Mouse (Mus musculus) hindbrain, embryonic 11.5 days (tissue): ENCODE results near the gene Gm49388. TPM values are rescaled to one million over a fixed set of nuclear protein-coding genes. Genes with fewer than 3 reads are reported as not detected.

Experiments
- ATAC-seq: fragments of 200-750 bp; cut with Nextera tagmentation; 2 replicates; pipeline ENCODE4 v1.8.0; 2017; ENCODE audit warnings: mild to moderate bottlenecking, moderate TSS enrichment, moderate library complexity; ENCODE audit not compliant: low FRiP score
- DNase-seq: peaks from one replicate; pipeline ENCODE4 v3.0.0-alpha.2; 2015; ENCODE audit warnings: low spot score
- H3K27ac ChIP-seq: fragments of 300-500 bp; sonication (generic); 2 replicates; pipeline ENCODE4 v1.5.1; 2014; ENCODE audit warnings: mild to moderate bottlenecking, low read depth, low read length
- H3K27me3 ChIP-seq: fragments of 300-500 bp; sonication (generic); 2 replicates; pipeline ENCODE4 v1.6.1; 2014; ENCODE audit warnings: mild to moderate bottlenecking, low read length, moderate library complexity, mixed read lengths; ENCODE audit not compliant: control insufficient read depth, insufficient read depth
- H3K36me3 ChIP-seq: fragments of 300-500 bp; sonication (generic); 2 replicates; pipeline ENCODE4 v1.6.1; 2014; ENCODE audit warnings: mild to moderate bottlenecking, low read length, moderate library complexity, mixed read lengths; ENCODE audit not compliant: control insufficient read depth, insufficient read depth
- H3K4me1 ChIP-seq: fragments of 300-500 bp; sonication (generic); replicated peaks from 2 replicates; pipeline ENCODE4 v1.6.1; 2014; ENCODE audit warnings: low read length, mixed read lengths; ENCODE audit not compliant: control insufficient read depth, insufficient read depth
- H3K4me2 ChIP-seq: fragments of 300-500 bp; sonication (generic); replicated peaks from 2 replicates; pipeline ENCODE4 v1.6.1; 2014; ENCODE audit warnings: mild to moderate bottlenecking, low read depth, low read length
- H3K4me3 ChIP-seq: fragments of 300-500 bp; sonication (generic); 2 replicates; pipeline ENCODE4 v1.5.1; 2014; ENCODE audit warnings: low read depth, low read length
- H3K9ac ChIP-seq: fragments of 300-500 bp; sonication (generic); 2 replicates; pipeline ENCODE4 v1.6.1; 2014; ENCODE audit warnings: low read depth, low read length
- H3K9me3 ChIP-seq: fragments of 300-500 bp; sonication (generic); 2 replicates; pipeline ENCODE4 v1.6.1; 2016; ENCODE audit warnings: low read length; ENCODE audit not compliant: control insufficient read depth
- WGBS: fragments of 180-500 bp; shearing (Covaris S2); extraction: QIAGEN DNeasy Blood & Tissue Kit; methylation state at CpG from one replicate; pipeline ENCODE4 v1.1.7; 2014; 5-methylcytosine and 5-hydroxymethylcytosine counted together
- polyA plus RNA-seq: library from polyadenylated mRNA; unstranded; fragments of >200 nt; fragmentation: Nextera tagmentation; extraction: Ambion mirVana; gene quantifications from 2 replicates; pipeline ENCODE4 v1.2.1, GENCODE M21; 2014

Gene Gm49388
- polyA plus RNA-seq, 1 experiment from 2014 or later = not detected

DNA sequence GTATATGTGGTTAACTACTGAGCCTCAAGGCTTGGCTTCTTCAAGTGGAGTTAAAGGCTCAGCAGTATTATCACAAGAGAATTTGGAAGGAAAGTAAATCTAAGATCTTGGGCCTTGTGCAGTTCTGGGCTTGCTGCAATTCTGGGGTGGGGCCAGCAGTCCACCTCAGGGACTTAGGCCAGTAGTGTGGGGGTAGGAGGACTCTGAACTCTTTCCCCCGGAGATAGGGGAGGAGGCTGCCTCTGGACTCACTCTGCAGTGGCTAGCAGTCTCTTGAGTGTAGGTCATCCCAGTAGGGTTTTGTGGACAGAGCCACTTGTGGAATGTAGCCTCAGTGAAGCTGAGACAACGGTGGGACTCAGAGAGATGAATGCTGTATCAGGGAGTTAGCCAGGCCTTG is 19.7 kb upstream of the Gm49388 start:
- peaks cover 14% of the 10 kb centered on the region for H3K36me3 ChIP-seq
- ATAC-seq = no peak
- H3K4me2 ChIP-seq = no peak overlapping the region

DNA sequence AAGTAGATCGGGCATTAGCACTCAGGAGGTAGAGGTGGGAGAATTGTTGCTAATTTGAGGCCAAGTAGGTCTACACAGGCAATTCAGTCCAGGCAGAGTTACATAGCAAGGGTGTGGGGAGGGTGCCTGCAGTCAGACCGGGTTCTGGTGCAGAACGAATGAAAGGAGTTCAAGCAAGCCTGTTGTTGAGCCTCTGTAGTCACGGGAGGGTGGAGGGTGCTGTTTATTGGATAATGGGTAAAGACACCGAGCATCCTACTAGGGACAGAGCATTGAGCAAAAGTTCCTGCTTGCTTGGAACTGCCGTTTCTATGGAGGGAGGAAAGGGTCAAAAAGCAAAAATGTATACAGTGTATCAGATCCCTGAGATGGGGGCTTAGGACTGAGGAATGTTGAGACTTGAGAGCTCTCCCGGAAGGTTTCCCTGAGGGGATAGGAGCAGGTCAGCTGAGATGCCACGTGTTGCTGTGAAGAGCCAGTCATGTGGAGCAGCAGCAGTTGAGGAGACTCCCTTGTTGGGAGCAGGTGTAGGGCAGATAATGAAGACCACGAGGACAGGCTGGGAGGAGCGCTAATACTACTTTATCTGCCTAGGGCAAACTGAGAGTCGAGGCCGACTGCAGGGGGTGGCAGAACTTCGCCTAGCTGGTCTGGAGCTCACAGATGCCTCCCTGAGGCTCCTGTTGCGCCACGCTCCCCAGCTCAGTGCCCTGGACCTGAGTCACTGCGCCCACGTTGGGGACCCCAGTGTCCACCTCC is 18.4 kb upstream of the Gm49388 start:
- no peak overlapping the region for H3K4me3 ChIP-seq
- WGBS = 85% methylated on average over 17 of the region's 17 CpGs
- no peaks in the 10 kb centered on the region for H3K9me3 ChIP-seq
- H3K27ac ChIP-seq = no peak overlapping the region
- DNase-seq (no peak), ATAC-seq (no peak)
- no peaks in the 10 kb centered on the region for H3K27me3 ChIP-seq
- no peak overlapping the region for H3K4me2 ChIP-seq
- H3K9ac ChIP-seq = no peak overlapping the region
- peaks cover 14% of the 10 kb centered on the region for H3K36me3 ChIP-seq
- peaks cover 6% of the 10 kb centered on the region; the same call in 1 of the 2 replicates for H3K4me1 ChIP-seq

More for the DNA sequence above, 19.7 kb upstream of the Gm49388 start:
- Histone ChIP-seq H3K27ac (no peak overlapping the region), H3K9me3 (no peaks in the 10 kb centered on the region), H3K4me3 (no peak overlapping the region), H3K27me3 (no peaks in the 10 kb centered on the region), H3K4me1 (peaks cover 6% of the 10 kb centered on the region; the same call in 1 of the 2 replicates), H3K9ac (no peak overlapping the region)
- WGBS = 84% methylated on average over 2 of the region's 2 CpGs
- DNase-seq = no peak

DNA sequence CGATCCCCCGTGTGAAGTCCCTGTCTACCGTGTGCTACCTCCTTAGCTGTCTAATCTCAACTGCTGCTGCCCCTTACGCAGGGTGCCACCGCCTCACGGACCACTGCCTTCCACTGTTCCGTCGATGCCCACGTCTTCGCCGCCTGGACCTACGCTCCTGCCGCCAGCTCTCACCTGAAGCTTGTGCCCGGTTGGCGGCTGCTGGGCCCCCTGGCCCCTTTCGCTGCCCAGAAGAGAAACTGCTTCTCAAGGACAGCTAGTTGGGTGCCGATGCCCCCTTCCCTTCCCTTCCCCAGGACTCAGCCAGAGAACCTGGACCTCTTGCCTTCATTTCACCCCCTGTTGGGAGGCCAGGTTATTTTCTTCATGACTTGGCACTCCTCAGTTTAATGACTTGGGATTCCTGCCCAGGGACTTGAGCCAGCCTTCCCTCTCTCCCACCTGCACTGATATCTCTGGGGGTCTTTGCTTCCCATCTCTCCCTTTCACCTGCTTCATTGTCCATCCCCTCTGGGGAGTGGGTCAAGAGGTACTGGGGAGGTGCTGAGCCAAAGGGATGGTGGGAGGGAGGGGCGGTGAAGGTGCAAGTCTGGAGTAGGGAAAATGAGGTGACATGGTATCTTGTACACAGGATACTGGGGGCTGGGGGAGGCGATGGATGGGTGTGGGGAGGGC is 17.6 kb upstream of the Gm49388 start:
- DNase-seq (no peak), ATAC-seq (no peak)
- Histone ChIP-seq H3K4me3 (no peak overlapping the region), H3K4me2 (no peak overlapping the region), H3K27me3 (no peaks in the 10 kb centered on the region), H3K27ac (no peak overlapping the region), H3K4me1 (peaks cover 6% of the 10 kb centered on the region; the same call in 1 of the 2 replicates), H3K36me3 (peaks cover 14% of the 10 kb centered on the region), H3K9me3 (no peaks in the 10 kb centered on the region), H3K9ac (no peak overlapping the region)
- 93% methylated on average over 19 of the region's 19 CpGs for WGBS

DNA sequence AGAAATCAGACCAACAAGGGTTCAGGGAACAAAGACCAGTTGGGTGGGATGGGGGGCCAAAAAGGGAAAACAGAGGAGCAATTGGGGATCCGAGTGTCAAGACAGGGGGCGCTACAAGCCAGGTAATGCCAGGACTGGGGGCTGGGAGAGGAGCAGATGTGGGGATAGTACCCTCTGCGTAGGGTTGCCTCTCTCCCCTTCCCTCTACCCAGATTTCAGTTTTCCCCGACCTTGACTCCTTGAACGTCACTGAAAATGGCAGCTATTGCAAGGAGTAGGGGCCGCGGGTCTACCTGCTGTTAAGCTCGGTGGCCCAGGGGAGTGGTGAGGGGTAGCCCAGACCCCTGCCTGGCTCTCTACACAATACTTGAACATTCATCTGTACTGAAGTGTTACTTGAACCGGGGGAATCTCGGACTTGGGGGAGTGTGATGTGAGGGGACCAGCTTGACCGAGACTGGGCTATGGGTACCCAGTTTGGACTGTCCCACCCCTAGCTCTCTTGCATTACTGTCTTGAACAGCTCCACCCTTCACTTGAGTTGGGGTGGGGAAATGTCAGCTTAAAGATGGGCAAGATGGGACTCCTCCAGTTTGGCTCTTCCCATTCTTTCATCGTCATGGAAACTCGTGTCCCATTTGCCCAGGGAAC is 16.9 kb upstream of the Gm49388 start:
- H3K27me3 ChIP-seq = no peaks in the 10 kb centered on the region
- peak overlapping the region; percentile 72; the same call in 1 of the 2 replicates for H3K4me2 ChIP-seq
- no peak overlapping the region for H3K27ac ChIP-seq
- no peak for ATAC-seq
- no peaks in the 10 kb centered on the region for H3K9me3 ChIP-seq
- no peak for DNase-seq
- H3K4me1 ChIP-seq = peaks cover 6% of the 10 kb centered on the region; the same call in 1 of the 2 replicates
- no peak overlapping the region for H3K9ac ChIP-seq
- peaks cover 14% of the 10 kb centered on the region for H3K36me3 ChIP-seq
- no peak overlapping the region for H3K4me3 ChIP-seq
- WGBS = 49% methylated on average over 13 of the region's 13 CpGs

DNA sequence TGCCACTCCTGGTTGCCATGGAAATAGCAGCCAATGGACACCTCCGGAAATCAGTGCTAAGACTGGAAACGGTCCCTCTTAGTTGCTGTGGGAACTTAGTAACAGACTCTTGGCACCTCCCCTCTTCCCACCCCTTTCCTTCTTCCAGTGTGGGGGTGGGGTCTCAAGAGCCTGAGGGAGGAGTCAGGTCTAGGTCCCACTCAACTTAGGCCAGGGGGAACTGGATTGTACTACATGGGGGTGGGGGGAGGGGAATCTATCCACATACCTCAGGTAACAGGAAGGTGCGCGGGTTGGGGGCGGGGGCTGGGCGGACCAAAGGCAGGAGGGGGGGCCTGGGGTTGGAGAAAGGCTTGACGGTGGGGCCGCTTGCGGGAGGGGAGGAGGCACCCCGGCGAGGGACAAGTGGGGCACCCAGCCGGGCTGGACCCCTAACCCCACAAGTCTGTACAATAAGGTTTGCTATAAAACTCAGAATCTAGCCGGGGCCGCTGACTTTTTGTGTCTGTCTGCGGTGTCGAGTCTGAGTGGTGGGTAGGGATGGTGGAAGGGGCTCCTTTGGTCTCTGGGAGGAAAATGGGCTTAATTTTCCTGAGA is 16.3 kb upstream of the Gm49388 start:
- peak overlapping the region; percentile 72 for H3K4me2 ChIP-seq
- peak; percentile 90 for DNase-seq
- no peaks in the 10 kb centered on the region for H3K27me3 ChIP-seq
- peak overlapping the region; percentile 49 for H3K27ac ChIP-seq
- peaks cover 10% of the 10 kb centered on the region for H3K36me3 ChIP-seq
- H3K9ac ChIP-seq = peak overlapping the region; percentile 64; the same call in 1 of the 2 replicates
- H3K4me3 ChIP-seq = peak overlapping the region; percentile 42
- WGBS = 2% methylated on average over 16 of the region's 16 CpGs
- peak; percentile 87 for ATAC-seq
- H3K9me3 ChIP-seq = no peaks in the 10 kb centered on the region
- peaks cover 6% of the 10 kb centered on the region; the same call in 1 of the 2 replicates for H3K4me1 ChIP-seq

DNA sequence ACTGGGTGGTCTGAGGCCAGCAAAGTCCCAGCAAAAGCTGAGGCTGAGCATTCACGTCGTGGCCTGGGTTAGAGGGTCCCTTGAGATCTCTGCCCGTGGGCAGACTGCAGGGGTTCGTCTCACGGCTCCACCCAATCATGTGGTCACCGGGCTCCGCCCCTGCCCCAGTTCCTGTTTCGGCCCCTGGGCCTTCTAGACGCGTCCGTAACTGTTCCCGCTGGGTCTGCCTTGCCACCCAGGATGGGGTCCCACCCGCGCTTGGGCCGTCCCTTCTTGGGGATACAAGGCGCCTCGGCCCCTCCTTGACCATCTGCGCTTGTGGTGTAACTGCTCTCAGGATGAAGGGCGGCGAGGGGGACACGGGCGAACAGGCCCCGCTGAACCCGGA is 15.8 kb upstream of the Gm49388 start, which contains the start of gene Orai3:
Orai3 (plus strand) TSS at position 165 of the 388 bp plus-strand sequence.
- Histone ChIP-seq H3K4me2 (peak within 1 kb of the TSS; percentile 72), H3K27ac (peak within 1 kb of the TSS; percentile 49), H3K4me3 (peak within 1 kb of the TSS; percentile 42), H3K4me1 (peaks cover 6% of the 10 kb centered on the region; the same call in 1 of the 2 replicates), H3K27me3 (no peaks in the 10 kb centered on the region), H3K9ac (peak within 1 kb of the TSS; percentile 64), H3K9me3 (no peaks in the 10 kb centered on the region), H3K36me3 (peaks cover 8% of the 10 kb centered on the region)
- under 1% methylated on average over 24 of the region's 24 CpGs for WGBS
- DNase-seq (peak; percentile 81), ATAC-seq (peak; percentile 81)

DNA sequence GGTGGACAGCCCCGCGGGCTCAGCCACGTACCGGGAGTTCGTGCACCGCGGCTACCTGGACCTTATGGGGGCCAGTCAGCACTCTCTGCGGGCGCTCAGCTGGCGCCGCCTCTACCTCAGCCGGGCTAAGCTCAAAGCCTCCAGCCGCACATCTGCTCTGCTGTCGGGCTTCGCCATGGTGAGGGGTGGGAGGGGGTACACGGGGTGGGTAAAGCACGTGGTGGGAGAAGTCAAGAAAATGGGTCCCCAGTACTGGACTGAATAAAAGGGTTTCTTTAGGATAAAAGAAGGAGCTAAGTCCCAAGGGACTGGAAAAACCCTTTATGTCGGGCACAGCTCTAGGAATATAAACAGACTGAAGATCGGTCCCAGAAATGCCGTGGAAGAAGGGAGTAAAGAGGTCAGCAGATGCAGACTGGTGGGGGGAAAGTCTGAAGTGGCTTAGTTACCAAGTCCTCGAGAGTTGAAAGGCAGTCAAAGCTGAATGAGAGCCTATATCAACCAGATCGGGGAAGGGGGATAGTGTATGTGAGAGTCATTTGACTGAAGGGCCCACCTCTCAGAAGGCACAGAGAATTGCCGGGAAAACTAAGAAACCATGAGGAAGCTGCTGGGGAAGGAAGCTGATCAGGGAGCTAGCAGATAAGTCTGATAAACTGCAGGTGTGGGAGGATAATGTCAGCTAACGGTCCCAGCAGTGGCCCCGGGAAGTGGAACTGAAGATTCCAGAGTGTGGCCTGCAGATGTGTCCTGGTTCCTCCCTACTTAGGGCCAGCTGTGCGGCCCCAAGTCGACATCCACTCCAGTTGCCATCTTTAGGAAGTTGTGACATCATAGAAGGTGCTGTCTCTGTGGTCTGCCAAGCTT is 15.1 kb upstream of the Gm49388 start:
- Histone ChIP-seq H3K9ac (peak overlapping the region; percentile 64), H3K4me2 (peak overlapping the region; percentile 72), H3K4me3 (peak overlapping the region; percentile 42), H3K27me3 (no peaks in the 10 kb centered on the region), H3K27ac (peak overlapping the region; percentile 49; the same call in 1 of the 2 replicates), H3K9me3 (no peaks in the 10 kb centered on the region), H3K36me3 (peaks cover 6% of the 10 kb centered on the region; the same call in 1 of the 2 replicates), H3K4me1 (peaks cover 6% of the 10 kb centered on the region; the same call in 1 of the 2 replicates)
- peak; percentile 21; the same call in 1 of the 2 replicates for ATAC-seq
- peak; percentile 46 for DNase-seq
- WGBS = 6% methylated on average over 27 of the region's 27 CpGs
